Mouse (Mus musculus) hematopoietic stem cell, adult 5-6 weeks (primary cell): ENCODE results near the gene Ctbs. TPM values are rescaled to one million over a fixed set of nuclear protein-coding genes. Genes with fewer than 3 reads are reported as not detected.

Experiments used
- ATAC-seq, 2 experiments: fragments of 125-278 bp in 1 of 2; replicated peaks in 1 of 2; 2 replicates each; pipeline ENCODE4 v1.8.0; 2016 to 2017; ENCODE audit warnings: inconsistent platforms in 2 of 2, mild to moderate bottlenecking in 2 of 2, moderate number of reproducible peaks in 2 of 2, low read depth in 1 of 2, moderate TSS enrichment in 1 of 2; ENCODE audit not compliant: low FRiP score in 2 of 2, poor library complexity in 2 of 2, severe bottlenecking in 2 of 2, insufficient read depth in 1 of 2, low TSS enrichment in 1 of 2
- total RNA-seq: library from RNA; stranded (forward); fragments of 172-1452, 232-1000 nt; gene quantifications from 2 replicates; pipeline ENCODE4 v1.2.3, GENCODE M21; 2017

Gene Ctbs
- total RNA-seq, 1 experiment from 2014 or later = 10.2 TPM

DNA sequence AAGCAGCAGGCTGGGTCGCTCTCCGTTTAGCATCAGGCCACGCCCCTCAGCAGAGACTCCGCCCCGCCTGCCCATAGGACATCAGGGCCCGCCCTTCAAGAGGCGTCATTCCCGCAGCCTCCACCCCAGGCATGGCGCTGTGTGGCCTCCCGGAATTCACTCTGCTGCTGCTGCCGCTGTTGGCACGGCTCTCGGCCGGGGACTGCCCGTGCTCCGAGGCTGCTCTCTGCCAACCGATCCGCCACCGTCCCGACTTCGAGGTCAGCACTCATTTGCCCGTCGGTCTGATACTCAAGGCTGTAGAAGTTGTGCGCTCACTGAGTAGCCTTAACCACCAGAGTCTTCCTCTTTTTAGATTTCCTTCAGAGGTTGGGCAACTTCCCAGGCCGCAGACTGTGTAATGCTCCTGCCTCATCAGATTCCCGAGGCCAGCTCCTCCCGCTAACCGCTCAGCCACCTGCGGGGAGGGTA is 811 bp downstream of the Ctbs start:
- ATAC-seq = peak; percentile 97

DNA sequence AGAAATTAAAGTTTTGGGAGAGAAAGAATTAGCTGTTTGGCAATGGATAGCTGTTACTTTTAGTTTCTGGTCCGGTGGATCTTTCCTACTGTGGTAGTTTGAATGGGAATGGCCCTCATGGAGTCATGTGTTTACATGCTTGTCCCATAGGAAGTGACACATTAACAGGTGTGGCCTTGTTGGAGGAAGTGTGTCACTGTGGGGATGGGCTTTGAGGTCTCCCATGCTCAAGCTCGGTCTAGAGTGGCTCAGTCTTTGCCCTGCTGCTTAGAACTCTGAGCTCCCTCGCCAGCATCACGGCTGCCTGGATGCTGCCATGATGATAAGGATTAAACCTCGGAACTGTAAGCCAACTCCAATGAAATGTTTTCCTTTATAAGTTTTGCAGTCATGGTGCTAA is 1.8 kb downstream of the Ctbs start:
- no peak for ATAC-seq

DNA sequence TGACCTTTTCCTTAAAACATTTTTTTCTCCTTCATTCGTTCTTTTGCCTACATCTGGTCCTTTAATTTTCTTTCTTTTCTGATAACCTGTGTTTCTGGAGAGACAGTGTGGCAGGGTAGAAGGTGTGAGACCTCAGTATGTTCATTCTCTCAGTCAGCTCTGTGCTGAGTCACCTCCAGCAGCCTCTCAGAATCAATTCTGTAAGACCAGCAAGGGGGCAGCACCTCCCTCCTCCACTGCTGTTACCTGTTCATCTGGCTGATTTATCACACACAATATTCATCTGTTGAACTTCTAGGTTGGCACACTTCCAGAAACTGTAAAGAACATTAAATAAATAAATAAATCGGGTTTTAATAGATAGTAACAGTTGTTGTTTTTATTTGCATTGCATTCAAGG is 13.3 kb downstream of the Ctbs start:
- ATAC-seq = no peak

DNA sequence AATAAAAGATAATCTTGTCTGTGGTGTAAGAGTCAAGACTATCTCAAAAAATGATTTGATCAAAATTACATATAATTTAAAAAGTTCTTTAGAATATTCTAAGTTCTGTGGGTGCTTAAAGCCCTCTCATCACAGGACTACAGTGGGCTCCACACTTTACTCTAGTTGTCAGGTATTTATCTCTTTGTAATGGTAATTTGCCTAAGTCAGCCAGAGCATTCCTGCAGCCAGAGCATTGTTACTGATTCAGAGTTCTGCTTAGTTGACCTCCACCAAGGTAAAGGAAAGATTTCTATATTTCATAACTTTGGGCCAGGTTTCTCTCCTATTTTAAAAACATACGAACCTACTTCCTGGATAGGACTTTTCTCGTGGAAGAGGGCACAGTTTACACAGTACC is 19.6 kb downstream of the Ctbs start:
- ATAC-seq = no peak

DNA sequence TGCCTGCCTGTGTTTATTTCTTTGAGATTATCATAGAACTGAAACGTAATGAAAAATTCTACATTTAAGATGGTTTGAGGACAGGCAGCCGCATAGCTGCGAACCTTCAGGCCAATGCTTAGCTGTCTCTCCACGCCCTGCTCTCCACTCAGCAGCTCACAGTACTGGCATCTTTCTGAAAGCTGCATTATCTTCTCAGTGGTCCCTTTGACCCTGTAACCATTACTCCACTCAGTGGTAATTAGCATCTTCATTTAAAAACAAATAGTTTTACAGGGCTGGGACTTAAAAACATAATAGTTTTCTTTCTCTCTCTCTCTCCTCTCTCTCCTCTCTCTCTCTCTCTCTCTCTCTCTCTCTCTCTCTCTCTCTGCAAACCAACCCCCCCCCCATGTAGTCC is 23.1 kb downstream of the Ctbs start:
- no peak for ATAC-seq

DNA sequence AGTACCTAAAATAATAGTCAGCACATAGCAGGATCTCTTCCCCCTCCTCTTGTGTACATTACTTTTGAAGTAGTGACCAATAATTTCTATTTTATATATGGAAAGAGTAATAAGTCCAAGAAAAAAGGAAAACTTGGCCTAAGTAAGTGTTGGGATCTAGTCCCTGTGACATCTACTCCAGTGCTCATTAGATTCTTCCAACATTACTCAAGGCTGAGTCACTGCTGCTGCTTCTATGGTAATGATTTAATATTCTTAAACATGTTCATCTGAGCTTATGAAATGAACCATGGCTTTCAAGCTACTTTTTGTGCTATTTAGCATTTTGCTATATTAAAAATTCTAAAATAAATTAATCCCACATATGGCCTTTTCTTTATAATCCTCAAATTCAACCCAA is 24.1 kb downstream of the Ctbs start:
- no peak for ATAC-seq

DNA sequence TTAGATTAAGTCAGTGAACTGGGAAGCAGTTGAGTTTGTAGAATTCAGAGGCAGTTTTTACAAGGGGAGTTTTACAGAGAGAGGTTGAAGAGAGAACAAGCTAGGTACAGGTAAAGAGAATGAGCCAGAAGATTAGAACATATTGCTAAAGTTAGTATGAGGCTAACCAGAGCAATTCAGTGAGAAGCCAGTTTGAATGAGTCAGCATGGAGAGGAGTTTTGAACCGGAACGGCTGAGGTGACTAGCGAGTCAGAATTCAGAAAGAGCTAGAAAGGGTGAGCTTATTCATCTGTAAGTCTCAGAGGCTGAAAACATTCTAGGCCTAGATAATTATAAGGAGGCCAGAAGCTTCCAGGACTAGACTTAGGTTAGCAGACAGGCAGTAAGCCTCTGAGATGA is 24.8 kb downstream of the Ctbs start:
- ATAC-seq = no peak

DNA sequence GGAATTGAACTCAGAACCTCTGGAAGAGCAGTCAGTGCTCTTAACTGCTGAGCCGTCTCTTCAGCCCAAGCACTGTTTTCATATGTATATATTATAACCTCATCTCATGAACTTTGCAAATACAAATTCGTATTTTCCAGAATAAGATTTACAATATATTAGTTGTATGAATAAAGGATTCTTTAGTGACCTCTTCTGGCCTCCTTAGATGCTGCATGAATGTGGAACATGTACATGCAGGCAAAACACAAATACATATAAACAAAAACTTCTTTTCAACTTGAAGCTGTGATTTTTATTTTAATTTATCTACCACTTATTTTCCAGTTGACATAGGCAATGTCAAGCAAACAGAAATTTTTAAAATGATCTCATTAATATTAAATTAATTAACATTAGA is 32.4 kb downstream of the Ctbs start:
- no peak for ATAC-seq

DNA sequence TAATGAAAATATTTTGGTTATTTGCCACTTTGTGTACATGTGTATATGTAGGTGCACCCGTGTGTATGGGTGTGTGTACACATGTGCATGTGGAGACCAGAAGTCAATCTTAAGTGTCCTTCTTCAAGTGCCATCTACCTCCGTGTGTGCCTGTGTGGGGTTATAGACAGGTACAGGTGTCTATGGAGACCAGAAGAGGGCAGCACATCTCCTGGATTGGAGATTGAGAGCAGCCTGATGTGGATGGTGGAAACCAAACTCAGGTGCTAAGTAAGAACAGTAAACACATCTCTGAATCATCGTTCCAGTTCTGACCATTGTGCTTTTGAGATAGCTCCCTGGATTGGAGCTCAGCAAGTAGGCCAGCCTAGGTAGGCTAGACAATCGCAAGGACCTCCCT is 36.9 kb downstream of the Ctbs start:
- ATAC-seq = no peak

DNA sequence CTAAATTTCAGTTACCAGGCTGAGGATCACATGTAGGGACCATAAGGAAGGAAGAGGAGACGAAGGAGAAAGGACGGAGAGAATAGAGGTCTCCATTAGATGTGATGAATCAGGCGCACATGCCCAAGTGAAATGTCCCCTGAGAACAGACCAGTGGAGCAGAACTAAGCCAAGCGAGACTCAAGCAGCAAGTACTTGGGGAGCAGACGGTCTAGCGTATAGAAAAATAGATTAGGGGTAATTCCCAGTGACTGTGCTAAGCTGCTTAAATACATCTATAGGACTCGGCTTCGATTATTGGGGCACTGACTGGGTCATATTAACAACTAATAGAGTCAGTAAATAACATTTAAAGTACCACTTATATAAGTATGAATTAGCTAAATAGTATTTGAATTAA is 45.3 kb downstream of the Ctbs start:
- ATAC-seq = no peak

DNA sequence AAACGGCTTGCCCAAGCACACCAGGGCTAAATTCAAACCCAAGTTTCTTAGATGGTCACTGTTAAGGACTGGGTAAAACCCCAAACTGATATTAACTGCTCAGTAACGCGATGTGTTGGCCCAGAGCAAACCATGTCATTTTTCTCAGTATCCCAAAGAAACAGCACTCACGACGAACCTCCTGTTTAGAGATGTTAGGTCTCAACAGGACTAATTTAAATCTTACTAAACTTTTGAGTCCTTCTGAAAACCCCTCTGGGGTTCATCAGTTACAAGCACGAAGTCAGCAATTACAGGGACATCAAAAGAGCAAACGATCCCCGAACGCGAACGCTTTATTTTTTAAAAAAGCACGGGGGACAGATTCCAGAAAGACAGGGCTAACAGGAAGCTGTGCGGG is 49.4 kb downstream of the Ctbs start:
- ATAC-seq = no peak

DNA sequence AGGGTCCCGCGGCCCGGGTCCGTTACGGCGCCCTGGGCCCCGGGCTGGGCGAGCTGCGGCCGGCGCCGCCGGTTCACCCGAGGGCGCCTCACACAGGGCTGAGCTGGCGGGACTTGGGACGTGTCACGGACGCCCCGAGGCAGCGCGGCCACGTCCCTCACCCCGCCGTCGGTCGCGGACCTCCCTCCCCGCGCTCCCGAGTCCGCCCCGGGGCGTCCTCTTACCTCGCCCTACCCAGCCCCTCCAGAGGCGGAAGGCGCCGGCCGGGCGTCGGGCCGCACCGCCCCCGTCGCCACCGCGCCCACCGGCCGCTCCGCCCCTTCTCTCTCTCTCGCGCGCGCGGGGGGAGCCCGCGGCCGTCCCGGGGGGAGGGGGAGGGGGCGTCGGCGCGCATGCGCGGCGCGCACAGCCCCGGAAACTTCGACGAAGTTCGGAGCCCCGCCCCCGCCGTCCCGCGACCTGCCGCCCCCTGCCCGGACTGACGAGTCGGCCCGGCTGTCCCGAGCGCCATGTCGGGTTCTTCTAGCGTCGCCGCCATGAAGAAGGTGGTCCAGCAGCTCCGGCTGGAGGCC is 49.9 kb downstream of the Ctbs start, which contains the start of the genes Spata1 and Gng5:
Gene Spata1 (minus strand): TSS at position 323 of the 572 bp plus-strand sequence.
Gene Gng5 (plus strand): TSS at position 377 of the 572 bp plus-strand sequence.
- peak; percentile 62 to 75 for ATAC-seq

DNA sequence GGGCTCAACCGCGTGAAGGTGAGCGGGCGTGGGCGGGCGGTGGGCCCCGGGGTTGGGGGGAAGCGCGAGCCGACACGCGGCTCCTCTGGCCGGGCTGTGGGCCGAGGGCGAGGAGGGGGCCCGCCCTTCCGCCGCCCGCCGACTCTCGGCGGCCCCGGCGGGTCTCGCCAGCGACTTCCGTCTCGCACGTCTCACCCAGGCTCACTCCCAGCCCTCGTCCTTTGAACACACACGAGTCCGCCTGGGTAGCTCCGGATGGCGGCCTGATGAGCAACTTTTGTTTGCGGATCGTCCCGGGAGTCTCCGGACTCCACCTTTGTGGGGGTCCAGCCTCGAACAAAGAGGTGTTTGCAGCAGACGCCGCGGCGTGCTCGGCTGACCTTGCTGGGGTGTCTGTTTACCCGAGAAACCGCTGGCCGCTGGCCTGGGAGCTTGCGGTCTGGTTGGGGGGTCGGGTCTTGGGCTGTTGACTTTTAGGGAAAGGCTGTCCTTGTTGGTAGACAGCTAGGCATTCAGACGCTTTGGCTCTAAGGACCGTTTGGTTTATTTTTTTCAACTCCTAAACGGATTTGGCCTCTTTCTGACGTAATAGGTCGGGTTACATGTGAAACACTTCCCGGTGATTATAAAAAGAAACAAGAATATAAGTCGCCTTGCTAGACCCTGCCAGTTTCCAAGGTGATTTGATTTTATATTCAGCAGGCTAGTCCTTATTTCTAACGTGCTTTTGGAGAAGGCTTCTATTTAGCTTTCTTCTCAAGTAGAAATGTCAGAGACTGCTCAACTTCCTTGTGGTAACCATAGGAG is 50.6 kb downstream of the Ctbs start:
- ATAC-seq = peak; percentile 30 to 50

DNA sequence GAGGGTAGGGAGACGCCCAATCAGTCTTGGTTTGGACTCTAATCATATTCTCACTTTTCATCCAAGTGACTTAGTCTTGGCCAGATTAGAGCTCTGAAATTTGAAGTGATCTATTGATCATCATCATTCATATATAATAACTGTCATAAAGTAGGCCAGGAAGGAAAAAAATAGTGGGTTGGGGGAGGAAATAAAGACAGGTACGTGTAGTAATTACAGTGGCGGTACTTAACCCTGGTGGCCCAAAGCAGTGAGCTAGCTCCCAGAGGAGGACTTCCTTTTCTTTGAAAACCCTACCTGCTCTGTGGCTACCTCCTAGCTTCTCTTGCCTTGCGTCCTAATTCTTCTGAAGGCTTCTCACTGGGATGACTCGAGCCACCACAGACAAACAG is 51.2 kb downstream of the Ctbs start:
- peak in 1 of 2 experiments; percentile 30; a peak in 2 of 4 replicates for ATAC-seq

DNA sequence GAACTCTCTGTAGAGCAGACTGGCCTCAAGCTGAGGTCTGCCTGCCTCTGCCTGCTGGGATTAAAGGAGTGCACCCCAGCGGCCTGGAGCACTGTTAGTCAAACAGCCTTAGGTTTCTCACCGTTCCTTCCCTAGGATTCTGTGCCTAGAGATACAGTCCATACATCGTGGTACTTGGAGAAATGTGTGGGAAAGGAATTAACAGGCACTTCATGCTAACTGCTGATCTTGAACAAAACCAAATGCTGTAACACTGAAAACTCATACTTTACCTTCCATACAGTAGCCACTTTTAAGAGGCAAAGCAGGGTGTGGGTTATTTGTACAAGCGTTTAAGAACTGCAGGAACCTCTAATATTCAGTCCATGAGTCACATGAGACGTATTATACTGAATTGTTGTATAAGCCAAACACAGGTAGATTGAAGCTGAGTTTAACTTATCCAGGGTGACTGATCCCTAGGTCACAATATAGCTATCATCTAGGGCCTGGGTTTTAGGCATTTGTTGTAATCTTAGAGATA is 52.1 kb downstream of the Ctbs start:
- no peak for ATAC-seq

DNA sequence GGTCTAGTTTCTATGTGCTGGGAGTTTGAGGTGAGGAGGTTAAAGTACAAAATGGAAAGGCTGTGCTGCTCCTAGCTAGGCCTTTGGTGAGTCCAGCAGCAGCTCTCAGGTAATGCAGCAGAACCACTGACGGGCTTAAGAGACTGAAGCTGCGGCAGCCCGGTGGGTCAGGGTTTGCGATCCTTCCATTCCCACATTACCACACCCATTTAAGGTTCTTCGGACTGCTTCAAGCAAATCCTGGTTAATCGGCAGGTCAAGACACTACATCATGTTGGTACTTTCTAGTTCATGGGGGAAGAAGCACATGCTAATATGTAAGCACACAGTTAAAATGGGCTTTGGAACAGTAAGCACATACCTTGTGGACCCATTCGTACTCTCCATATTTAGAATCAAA is 57.1 kb downstream of the Ctbs start:
- no peak for ATAC-seq
